Mouse (Mus musculus): ENCODE data around the gene Stpg1. TPM values are rescaled to one million over a fixed set of nuclear protein-coding genes. Genes with fewer than 3 reads are reported as not detected.

Stpg1 gene
- total RNA-seq, 4 experiments from 2014 or later, result 0.22 to 0.44 TPM; not detected in 2

GRCm38 (mm10) chr4:135513865-135514264, 19.3 kb downstream of the Stpg1 start:
- DNase-seq (ENCODE audit: low spot score), result no peak

GRCm38 (mm10) chr4:135514925-135515324, 20.3 kb downstream of the Stpg1 start:
- DNase-seq (ENCODE audit: low spot score), result no peak

- DNase-seq (ENCODE audit: low spot score), result peak; percentile 33
Measured at GRCm38 (mm10) chr4:135516351-135517316, 22.0 kb downstream of the Stpg1 start.

- no peak for DNase-seq (ENCODE audit: low spot score)
Measured at GRCm38 (mm10) chr4:135518135-135518534, 23.5 kb downstream of the Stpg1 start.

GRCm38 (mm10) chr4:135520421-135520820, 25.8 kb downstream of the Stpg1 start:
- DNase-seq (ENCODE audit: low spot score), result no peak

- DNase-seq (ENCODE audit: low spot score), result no peak
Measured at GRCm38 (mm10) chr4:135523939-135524338, 29.3 kb downstream of the Stpg1 start.

GRCm38 (mm10) chr4:135525057-135525456, 30.5 kb downstream of the Stpg1 start:
- DNase-seq (ENCODE audit: low spot score), result no peak

- DNase-seq (ENCODE audit: low spot score), result no peak
Measured at GRCm38 (mm10) chr4:135526039-135526710, 31.6 kb downstream of the Stpg1 start.

- no peak for DNase-seq (ENCODE audit: low spot score)
Measured at GRCm38 (mm10) chr4:135530270-135530669, 35.7 kb downstream of the Stpg1 start.

- no peak for DNase-seq (ENCODE audit: low spot score)
Measured at GRCm38 (mm10) chr4:135531236-135531635, 36.6 kb downstream of the Stpg1 start.

GRCm38 (mm10) chr4:135531771-135532613, 37.4 kb downstream of the Stpg1 start:
- DNase-seq (ENCODE audit: low spot score), result no peak

GRCm38 (mm10) chr4:135533001-135533400, 38.4 kb downstream of the Stpg1 start:
- DNase-seq (ENCODE audit: low spot score), result no peak

- DNase-seq (ENCODE audit: low spot score), result no peak
Measured at GRCm38 (mm10) chr4:135535021-135535420, 40.4 kb downstream of the Stpg1 start.

GRCm38 (mm10) chr4:135539056-135539455, 44.5 kb downstream of the Stpg1 start:
- no peak for DNase-seq (ENCODE audit: low spot score)

GRCm38 (mm10) chr4:135540057-135540456, 45.5 kb downstream of the Stpg1 start:
- DNase-seq (ENCODE audit: low spot score), result no peak

- no peak for DNase-seq (ENCODE audit: low spot score)
Measured at GRCm38 (mm10) chr4:135544284-135544683, 49.7 kb downstream of the Stpg1 start.

- DNase-seq (ENCODE audit: low spot score), result peak; percentile 46
Measured at GRCm38 (mm10) chr4:135545080-135545511, 50.5 kb downstream of the Stpg1 start.

- no peak for DNase-seq (ENCODE audit: low spot score)
Measured at GRCm38 (mm10) chr4:135546008-135546407, 51.4 kb downstream of the Stpg1 start.

- no peak for DNase-seq (ENCODE audit: low spot score)
Measured at GRCm38 (mm10) chr4:135546793-135547192, 52.2 kb downstream of the Stpg1 start.

- no peak for DNase-seq (ENCODE audit: low spot score)
Measured at GRCm38 (mm10) chr4:135547551-135547950, 53.0 kb downstream of the Stpg1 start.

- DNase-seq (ENCODE audit: low spot score), result no peak
Measured at GRCm38 (mm10) chr4:135548108-135548507, 53.5 kb downstream of the Stpg1 start.

Measured in heart, adult 8-10 months (tissue).